Mouse (Mus musculus) telencephalon, adult 2 months (tissue): ENCODE measurements around the gene Ddx10.

ENCODE experiments used
- DNase-seq: peaks from one replicate; pipeline ENCODE4 v3.0.0-alpha.2; 2011; ENCODE audit warnings: low read depth, low spot score

The Ddx10 gene

DNA sequence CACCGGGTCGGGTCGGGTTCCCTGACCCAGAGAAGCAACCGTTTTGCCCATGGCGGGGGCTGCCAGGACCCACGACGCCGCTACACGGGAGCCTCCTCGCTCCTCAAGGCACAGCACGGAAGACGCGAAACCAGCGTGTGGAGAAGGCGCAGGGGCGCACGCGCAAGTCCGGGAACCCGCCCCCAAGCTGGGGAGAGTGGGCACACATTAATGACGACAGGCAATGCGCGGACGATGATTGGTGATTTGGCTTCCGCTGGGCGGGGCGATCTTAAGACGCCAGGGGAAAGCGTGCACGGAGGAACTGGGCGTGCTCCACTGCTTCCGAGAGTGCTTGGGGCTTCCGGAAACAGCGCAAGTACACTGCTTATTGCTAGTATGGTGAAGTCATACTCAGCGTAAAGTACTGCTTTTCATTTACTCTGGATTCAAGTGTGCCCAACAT is at the start of gene Ddx10:
TSS of gene Ddx10 (minus strand) at position 101 of the 445 bp plus-strand sequence.
- peak; percentile 98 for DNase-seq

DNA sequence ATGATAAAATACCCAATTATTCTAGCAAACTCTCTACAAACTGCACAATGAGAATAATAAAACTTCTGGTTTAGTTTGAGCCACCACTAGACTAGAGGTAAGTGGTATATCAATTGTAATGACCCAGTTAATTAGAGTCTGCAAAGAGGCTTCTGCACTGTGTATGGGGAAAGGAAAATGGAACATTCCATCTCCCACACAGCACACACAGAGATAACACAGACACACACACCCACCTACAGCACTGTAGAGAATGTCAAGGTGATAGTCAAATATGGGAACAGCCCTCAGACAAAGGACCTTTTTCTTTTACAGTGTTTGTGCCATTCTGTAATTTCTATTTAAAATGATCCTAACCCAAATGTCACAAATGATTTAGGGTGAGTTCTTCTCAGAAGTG is 45.0 kb upstream of the Ddx10 start:
- DNase-seq, result no peak

DNA sequence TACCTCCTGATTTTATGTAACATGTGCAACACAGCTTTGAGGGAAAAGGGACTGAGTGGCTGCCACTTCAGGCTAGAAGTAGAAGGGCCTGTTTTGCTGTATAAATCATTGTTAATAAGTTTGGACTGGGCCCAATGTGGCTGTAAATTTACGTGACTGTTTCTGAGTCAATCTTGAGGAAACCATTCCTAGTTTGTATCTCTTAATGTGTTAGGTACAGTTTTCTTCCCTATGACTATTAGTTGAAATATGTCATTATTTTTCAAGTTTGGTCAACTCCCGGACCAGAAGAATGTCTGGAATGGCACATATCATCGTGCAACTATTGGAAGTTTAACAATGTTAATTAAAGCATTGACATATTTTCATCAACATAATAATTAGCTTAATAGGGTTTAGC is 42.2 kb upstream of the Ddx10 start:
- DNase-seq, result no peak

DNA sequence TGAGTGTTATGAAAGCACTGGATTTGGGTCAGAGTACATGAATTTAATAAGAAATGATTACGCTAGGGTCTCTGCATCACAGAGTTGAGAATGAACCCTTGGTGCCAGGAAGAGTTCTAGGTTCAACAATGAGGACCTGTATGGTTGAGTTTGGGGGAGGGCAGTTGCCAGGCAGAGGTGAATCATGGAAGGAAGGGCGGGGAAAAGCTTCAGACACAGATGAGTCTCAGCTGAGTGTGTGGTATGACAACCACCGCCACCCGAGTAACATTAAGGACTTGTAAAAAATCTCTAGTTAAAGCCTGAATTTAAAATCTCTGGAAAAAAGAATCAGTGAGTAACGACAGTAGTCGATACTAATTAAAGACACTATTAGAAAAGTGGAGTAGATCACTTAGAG is 38.9 kb upstream of the Ddx10 start:
- no peak for DNase-seq

DNA sequence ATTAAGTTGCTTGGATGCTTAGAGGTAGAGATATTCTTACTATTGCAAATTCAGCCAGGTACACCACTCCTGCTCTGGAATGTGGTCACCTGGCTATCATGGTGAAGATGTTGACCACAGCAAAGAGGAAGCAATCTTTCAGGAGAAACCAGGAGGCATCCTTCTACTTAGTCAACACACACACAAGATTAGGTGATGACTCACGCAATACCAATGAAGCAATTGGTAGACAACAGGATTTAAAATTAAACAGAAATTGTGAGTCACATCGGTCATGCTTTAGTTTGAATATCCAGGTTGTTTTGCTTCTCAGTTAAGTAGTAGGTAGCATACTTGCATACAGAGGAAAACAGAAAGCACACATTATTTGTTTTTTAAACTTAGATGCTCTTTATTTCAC is 31.1 kb upstream of the Ddx10 start:
- no peak for DNase-seq

DNA sequence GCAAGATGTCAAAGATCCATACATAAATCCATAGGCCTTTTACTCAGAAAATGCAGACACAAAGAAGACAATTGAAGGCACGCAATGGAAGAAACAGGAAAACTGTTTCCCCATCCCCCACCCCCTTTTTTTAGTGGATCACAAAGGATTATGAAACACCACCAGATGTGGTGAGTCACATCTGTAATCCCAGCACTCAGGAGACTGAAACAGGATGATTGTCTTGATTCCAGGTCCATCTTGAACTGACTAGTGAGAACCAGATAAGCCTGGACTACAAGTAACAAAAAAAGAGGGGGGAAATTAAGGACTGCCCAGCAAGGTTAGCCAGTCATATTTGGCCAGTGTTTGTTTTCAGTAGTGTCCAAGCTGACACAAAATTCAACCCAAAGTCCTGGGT is 28.5 kb upstream of the Ddx10 start:
- DNase-seq, result no peak

DNA sequence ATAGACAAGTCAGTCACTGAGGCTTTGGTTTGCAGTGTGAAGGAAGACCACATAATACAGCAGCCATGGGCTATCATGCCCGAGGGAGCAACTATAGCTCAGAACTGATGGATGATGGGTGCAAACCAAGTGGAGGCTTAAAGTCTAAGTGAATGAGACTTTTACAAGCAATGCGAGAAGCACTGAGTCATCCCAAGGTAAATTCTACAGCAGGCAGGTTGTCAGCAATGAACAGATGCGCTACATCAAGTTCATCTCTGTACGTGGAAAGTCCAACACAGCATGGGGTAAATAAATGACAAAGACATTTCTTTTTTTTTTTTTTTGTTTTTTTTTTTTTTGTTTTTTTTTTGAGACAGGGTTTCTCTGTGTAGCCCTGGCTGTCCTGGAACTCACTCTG is 24.9 kb upstream of the Ddx10 start:
- no peak for DNase-seq

DNA sequence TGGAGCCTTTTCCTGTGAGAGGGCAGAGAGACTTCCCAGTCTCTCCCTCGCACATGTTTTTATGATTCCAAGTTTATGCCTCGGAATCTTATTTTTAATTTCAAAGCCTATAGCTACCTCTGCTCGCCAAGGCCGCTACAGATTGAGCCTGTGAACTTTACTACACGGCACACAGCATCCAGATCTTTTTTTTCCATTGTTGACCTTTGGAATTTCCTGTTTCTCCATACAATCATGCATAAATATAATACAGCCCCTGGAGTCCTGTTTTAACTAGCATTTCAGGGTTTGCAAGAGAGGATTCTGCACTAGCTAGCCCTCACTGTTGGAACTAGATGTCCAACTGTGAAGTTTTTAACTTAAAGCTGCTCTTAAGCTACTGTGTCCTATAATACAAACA is 24.4 kb upstream of the Ddx10 start:
- no peak for DNase-seq

DNA sequence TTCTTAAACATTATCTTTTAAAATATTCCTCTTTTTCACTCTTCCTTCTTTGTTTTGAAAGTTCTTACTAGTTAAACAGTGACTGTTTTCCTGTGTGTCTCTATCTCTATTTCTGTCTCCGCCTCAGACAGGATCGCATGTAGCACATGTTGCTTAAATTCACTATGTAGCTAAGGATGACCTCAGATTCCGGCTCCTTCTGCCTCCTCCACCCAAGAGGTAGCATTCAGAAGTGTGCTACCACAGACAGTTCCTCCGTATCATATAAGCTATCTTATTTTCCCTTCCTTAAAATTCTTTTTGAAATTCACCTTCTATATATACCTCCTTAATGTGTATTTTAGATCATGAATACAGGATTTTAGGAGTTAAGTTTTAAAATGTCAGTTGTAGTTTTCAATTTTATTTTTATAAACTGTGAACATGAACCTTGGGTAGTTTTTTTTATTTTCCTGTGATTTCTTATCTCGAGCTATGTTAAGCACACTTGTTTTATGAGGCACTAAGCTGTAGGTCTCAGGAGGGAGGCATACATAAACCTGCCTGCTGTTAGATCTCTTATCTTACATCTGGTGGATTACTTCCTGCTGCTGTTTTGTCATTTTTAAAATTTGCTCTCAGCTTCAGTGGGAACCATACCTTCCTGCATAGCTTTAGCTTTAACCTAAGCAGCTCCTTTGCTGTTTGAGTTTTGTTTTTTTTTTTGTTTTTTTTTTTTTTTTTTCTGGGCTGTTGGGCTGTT is 23.6 kb upstream of the Ddx10 start:
- no peak for DNase-seq

DNA sequence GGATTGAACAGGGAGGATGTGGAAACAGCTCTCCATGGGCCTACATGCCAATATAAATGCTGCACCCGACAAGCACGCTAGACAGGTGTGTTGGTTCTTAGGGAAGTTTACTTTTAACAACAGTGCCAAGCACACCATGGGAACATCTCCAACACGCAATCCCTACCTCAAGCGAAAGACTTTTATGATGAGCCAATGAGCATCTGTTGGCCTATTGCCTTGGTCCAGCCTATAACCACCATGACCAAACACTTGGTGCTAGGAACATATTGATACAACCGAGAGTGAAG is 21.6 kb upstream of the Ddx10 start:
- DNase-seq, result no peak

DNA sequence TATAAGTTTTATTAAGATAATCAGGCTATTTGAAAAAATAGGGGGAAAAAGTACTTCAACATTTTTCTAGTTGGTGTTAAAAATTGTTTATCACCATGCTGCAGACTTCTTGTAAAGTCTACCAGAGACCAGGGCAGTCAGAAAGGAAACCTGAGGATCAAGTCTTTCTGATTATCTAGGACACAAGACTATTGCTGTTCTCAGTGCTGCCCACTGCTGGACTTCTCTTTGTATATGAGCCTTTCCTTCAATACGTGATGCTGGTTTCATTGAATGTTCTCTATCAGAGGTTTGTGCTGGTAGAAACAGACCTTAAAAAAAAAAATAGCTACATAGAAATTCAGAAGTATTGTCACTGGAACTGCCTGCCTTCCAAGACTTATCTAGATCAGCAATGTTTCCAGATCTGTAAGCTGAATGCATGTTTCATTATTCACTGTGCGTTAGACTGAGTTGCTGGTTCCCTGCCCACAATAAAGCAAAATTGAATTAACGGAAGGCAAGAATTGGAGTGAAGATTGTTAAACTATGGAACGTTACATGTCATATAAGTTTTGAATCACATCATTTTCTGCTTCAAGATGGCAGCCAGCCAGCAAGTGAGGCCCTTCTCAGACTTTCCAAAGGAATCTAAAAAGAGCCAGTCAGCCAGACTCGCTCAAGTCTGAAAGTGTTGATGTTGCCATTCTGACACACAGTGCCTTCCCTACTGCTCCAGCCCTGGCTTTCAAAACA is 21.0 kb upstream of the Ddx10 start:
- no peak for DNase-seq

DNA sequence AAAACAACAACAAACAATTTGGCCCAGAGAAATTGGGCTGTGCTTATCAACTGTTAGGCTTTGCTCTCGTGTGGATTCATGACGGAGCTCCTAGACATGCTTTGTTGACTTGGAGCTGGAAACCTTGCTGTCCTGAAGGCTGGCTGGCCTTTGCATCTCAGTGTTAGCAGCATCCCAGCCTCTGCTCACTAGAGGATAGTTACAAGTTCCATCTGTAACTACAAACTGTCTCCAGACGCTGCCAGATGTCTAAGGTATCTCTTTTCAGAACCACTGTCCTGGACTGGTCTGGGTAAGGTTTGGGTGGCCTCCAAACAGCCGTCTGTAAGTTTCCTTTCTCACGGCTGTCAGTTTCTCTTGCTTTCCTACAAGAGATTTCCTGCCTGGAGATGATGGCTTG is 20.2 kb upstream of the Ddx10 start:
- DNase-seq, result no peak

DNA sequence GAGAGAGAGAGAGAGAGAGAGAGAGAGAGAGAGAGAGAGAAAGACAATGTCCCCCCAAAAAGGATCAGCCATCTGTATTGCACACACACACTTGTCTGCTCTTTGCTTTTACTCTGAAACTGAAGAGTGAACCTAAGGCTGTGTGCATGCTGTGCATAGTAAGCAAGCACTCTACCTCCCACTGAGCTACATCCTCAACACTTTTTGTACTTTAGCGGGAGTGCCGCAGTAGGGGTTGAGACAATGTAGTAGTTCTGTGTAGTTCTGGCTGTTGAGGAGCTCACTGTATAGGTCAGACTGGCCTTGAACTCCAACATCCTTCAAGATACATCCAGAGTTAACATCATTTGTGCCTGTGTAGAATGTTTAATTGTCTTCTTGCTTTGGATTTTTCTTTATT is 17.7 kb upstream of the Ddx10 start:
- no peak for DNase-seq

DNA sequence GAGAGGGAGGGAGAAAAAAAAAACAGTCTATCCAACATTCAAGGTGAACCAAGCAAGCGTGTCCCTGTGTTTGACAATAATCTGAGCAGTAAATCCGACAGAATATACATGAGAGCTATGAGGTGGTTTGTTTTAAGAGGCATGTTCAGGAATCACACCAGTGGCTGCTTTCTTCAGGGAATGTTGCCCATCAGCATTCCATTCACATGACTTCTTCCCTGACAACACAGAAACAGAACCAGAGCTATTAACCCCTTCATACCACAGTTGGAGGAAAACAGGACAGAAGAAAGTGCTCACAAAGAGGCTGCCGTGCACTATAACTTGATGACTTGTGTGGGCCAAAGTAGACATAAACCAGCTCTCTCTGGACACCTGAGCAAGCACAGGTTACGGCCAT is 16.5 kb upstream of the Ddx10 start:
- no peak for DNase-seq

DNA sequence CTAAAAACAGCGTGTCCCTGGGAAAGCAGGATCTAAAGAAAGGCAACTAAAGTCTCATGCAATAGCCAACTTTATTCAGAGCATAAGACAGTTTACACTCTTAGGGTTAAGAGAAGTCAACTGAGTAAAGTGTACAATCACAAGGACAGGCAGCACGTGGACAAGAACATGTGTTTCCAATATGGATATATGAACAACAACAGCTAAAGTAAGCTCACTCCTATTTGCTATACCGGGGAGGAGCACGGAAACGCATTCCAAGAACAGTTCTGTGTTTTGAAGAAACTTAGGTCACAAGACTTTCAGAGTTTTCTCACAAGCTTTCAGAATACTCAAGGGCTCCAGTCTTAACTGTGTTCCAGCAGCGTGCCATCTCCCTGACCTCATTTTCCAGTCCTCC is 10.3 kb upstream of the Ddx10 start:
- DNase-seq, result no peak

DNA sequence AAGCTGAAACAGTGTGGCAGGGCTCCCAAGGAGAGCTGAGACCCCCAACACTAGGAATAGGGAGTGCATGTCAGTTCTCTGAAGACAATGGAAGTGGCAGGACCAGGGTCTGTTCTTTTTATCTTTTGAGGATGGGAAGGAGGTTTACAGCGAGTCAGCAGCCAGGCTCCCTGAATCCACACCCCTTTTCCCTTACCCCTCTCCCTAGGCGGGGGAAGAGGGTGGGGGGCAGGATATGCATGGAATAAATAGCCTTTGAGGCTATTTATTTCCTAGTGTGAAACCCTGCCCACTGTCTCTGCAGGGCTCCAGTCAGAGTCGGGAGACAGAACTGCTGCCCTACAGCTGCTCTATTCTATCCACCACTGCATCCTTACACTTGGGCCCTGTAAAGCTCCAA is 9.9 kb upstream of the Ddx10 start:
- DNase-seq, result no peak

DNA sequence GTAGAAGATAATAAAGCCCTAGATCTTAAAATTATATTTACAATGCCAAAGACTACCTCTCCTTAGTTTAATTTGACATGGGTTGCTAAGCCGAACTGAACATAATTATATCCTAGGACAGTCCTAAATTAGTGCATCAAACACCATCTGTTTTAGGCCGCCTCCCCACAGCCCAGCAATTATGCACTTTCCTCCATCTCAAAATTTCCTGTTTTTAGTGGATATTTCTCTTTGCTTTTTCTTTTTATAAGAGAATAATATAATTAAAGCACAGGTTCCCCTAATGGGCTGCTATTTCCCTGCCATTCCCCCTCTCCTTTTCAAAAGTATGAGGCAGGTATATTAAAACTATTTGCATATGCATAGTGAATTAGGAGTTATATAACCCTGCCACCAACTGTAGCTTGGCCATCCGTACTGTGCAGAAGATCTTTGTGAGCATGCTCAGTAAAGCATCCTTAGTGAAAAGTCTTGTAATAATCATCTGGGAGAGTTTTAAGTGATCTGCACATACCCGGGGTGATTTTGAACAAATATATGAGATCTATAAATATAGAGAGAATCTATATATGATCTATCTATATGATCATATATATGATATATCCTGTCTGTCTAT is 8.9 kb upstream of the Ddx10 start:
- DNase-seq, result peak; percentile 57

DNA sequence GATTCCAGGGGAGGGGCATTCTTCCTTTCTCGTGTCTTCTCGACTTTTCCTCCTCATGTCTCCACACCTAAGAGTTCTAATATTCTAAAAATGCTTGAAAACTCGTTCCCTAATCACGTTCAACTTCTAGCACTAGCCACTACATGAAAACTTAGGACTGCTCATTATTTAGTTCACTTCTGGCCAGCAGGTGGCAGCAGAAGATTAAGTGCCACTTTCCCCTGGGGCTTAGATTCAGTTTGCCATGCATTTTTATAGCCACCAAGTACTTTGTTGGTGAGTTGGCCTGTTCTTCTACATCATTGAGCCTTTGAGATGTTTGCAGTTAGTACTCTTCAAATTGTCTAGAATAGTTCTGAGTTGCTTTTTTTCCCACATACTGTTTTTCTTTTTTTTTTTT is 6.5 kb upstream of the Ddx10 start:
- peak; percentile 60 for DNase-seq

DNA sequence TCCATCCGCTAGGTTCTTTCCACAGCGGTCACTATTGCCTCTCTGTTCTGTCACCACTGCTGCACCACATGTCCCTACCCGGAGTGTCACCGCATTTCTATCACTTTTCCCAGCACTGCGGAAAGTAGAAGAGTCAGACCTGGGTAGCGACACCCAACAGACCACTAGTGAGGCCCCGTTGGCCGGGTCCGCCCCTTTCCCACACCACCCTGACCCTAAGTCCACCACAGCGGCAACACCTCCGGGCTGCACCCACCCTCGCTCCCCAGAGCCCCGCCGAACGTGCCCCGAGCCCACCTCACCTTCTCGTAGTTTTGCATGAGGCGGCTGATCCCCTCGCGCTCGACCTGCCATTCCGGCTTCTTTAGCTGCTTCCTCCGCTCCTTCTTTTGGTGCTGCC is 337 bp downstream of the Ddx10 start:
- DNase-seq, result no peak

DNA sequence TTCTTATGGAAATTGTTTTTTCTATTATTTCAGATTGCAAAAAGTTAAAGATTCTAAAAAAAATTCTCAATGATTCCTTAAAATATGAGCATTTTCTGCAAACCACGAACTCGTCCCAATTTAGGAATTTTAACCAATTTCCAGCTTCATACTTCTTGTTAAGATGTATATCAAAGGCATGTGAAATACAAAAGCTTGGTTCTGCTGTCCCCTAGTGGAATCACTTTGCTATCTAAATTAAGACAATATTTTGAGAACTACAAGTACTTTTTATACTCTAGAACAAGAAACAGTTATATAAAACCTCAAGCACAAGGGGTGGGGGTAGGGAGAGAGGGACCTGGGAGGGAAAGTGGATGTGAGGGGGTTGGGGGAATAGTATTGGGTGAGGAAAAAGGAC is 29.7 kb downstream of the Ddx10 start:
- peak; percentile 72 for DNase-seq

DNA sequence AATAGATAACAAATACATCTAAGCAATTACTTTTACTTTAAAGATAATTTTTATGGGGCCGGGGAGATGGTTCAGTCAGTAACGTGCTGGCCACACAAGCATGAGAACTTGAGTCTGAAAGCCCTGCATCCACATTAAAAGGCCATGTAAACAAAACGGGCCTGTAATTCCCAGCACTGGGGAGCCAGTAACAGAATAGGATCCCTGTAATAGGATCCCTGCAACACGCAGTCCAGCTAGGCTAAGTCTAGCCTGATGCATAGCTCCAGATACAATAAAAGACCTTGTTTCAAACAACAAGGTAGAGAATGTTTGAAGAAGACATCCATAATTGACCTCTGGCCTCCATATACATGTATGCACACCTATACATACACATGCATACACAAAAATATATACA is 39.6 kb downstream of the Ddx10 start:
- DNase-seq, result no peak

DNA sequence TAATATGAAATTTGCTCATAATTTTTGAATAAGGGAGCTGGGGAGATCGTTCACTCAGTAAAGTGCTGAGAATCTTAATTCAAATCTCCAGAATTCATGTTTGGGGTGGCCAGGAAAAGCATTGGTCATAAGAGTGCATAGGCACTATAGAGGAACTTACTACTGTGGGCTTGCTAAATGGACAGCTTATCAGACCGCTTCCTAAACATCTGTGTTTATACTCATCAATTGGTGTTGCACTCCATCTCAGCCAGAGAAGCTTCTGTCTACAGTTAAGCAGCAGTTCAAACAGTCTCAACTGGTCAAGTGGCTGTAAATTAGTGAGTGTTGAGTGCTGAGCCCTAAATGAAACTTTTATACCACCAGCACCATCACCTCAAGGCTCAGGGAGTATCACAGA is 73.3 kb downstream of the Ddx10 start:
- no peak for DNase-seq

DNA sequence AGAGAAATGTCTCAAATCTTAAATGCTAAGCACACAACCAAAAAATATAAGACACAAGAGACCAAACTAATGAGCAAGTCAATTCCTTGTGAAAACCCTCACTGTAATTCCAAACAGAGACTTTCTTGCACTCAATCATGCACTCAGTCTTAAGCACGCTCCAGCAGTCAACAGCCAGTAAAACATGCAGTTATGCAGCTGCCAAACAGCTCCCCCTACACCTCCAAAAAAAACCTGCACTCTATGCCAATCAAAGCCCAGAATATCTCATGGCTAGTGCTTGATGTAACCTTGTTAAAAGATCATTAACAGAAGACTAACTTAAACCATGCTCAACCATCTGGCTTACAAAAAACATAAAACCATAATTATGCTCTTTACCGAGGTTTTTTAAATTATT is 74.6 kb downstream of the Ddx10 start:
- no peak for DNase-seq
